Mouse (Mus musculus) cerebellum, adult (tissue): ENCODE data around the gene Pde8a.

Source experiments
- ATAC-seq: cut with Nextera tagmentation; 2 replicates; pipeline ENCODE4 v1.9.2; 2017; ENCODE audit warnings: mild to moderate bottlenecking, moderate library complexity, mixed read lengths; ENCODE audit not compliant: insufficient number of reproducible peaks, low FRiP score, low TSS enrichment

The Pde8a gene

GRCm38 (mm10) chr7:81255456-81255855 lies 42.1 kb downstream of the Pde8a start:
- no peak for ATAC-seq

GRCm38 (mm10) chr7:81256773-81257172 lies 43.4 kb downstream of the Pde8a start:
- ATAC-seq: no peak

GRCm38 (mm10) chr7:81261548-81261947 lies 48.2 kb downstream of the Pde8a start:
- ATAC-seq: no peak

- no peak for ATAC-seq
These were observed 59.5 kb downstream of the Pde8a start for GRCm38 (mm10) chr7:81272908-81273307.

GRCm38 (mm10) chr7:81278966-81279365 lies 65.6 kb downstream of the Pde8a start:
- no peak for ATAC-seq

- no peak for ATAC-seq
These were observed 67.8 kb downstream of the Pde8a start for GRCm38 (mm10) chr7:81281240-81281639.

- no peak for ATAC-seq
These were observed 73.1 kb downstream of the Pde8a start for GRCm38 (mm10) chr7:81286456-81286855.

- ATAC-seq: no peak
These were observed 73.5 kb downstream of the Pde8a start for GRCm38 (mm10) chr7:81286946-81287345.

GRCm38 (mm10) chr7:81295169-81295568 lies 81.8 kb downstream of the Pde8a start:
- no peak for ATAC-seq

- ATAC-seq: no peak
These were observed 84.8 kb downstream of the Pde8a start for GRCm38 (mm10) chr7:81298206-81298605.

GRCm38 (mm10) chr7:81301323-81301722 lies 87.9 kb downstream of the Pde8a start:
- ATAC-seq: no peak

- ATAC-seq: no peak
These were observed 90.3 kb downstream of the Pde8a start for GRCm38 (mm10) chr7:81303682-81304081.

GRCm38 (mm10) chr7:81304100-81304499 lies 90.7 kb downstream of the Pde8a start:
- no peak for ATAC-seq

GRCm38 (mm10) chr7:81304675-81305074 lies 91.3 kb downstream of the Pde8a start:
- no peak for ATAC-seq

GRCm38 (mm10) chr7:81307735-81308134 lies 94.3 kb downstream of the Pde8a start:
- no peak for ATAC-seq

GRCm38 (mm10) chr7:81309247-81309646 lies 95.9 kb downstream of the Pde8a start:
- ATAC-seq: no peak

- no peak for ATAC-seq
These were observed 97.7 kb downstream of the Pde8a start for GRCm38 (mm10) chr7:81311130-81311529.

GRCm38 (mm10) chr7:81311581-81311980 lies 98.2 kb downstream of the Pde8a start:
- no peak for ATAC-seq

GRCm38 (mm10) chr7:81315583-81315982 lies 102.2 kb downstream of the Pde8a start:
- ATAC-seq: no peak

GRCm38 (mm10) chr7:81319749-81320148 lies 106.4 kb downstream of the Pde8a start:
- ATAC-seq: no peak

- no peak for ATAC-seq
These were observed 108.4 kb downstream of the Pde8a start for GRCm38 (mm10) chr7:81321776-81322175.

- no peak for ATAC-seq
These were observed 112.6 kb downstream of the Pde8a start for GRCm38 (mm10) chr7:81326043-81326442.

- no peak for ATAC-seq
These were observed 113.5 kb downstream of the Pde8a start for GRCm38 (mm10) chr7:81326859-81327258.
